Mouse (Mus musculus): ENCODE measurements at regions not wholly inside any gene's neighbourhood (a gene's known extent, or its start where the extent isn't known, plus 50 kb on each side); places are given as distances from the start of the nearest gene placed in this dataset.

DNA sequence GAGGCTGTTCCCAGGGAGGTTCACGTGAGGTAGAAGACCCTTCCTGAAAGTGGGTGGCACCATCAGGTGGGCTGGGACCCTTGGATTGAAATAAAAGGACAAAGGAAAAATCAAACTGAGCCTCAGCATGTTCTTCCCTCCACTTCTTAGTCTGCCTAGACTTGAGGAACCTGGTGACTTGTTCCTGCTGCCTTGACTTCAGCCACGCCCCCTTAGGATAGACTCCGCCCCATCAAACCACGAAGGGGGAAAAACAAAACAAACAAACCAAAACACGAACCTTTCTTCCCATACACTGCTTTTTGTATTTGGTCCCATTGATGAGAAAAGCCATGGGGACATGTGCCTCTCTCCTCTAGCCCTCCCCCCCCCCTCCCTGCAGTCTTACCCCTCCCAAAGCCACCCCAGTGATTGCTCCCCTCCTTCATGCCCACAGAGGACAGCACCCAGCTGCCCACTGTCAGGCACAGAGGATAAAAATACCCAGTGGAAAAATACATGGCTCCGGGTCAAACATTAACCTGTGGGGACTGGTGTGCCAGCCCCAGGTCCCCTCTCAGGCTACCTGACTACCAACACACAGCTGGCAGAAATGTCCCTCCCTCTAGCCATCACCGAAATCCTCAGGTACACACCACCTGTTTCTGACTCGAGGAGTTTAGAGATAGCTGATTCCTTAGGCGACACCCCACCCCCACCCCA lies 148.0 kb downstream of the Vegfa start:
- 74% methylated on average over 9 of the region's 9 CpGs for WGBS
- Histone ChIP-seq H3K4me2 (no peak overlapping the region), H3K36me3 (no peaks in the 10 kb centered on the region), H3K27ac (replicated peaks) (no peak overlapping the region), H3K9me3 (no peaks in the 10 kb centered on the region), H3K4me3 (no peak overlapping the region), H3K4me1 (replicated peaks) (peaks cover 17% of the 10 kb centered on the region), H3K27me3 (0 out of 2 replicates have a peak, but pooled peaks cover 4% of the 10 kb centered on the region), H3K9ac (no peak overlapping the region)
- no peak for ATAC-seq (ENCODE audit: low read depth)

DNA sequence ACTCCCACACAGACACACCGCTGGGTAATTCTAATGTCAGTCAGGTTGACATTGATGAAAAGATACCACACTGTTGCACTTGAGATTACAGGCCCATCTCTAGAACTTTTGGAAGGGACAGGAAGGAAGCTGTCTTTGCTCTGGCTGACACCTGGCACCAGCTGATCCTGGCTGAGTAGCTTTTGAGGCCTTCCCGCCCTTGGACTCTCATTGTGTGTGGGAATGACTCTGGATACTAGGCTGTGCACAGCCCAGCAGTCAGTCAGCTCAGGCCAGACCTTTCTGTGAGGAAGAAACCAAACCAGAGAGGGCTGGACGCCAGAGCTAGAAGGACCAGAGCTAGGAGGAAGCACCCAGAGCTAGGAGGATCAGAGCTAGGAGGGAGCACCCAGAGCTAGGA lies 149.0 kb upstream of the 1600014C23Rik start:
- Histone ChIP-seq H3K4me2 (no peak overlapping the region), H3K36me3 (no peaks in the 10 kb centered on the region), H3K9me3 (no peaks in the 10 kb centered on the region), H3K4me1 (replicated peaks) (peaks cover 18% of the 10 kb centered on the region), H3K27ac (replicated peaks) (no peak overlapping the region), H3K27me3 (0 out of 2 replicates have a peak, but pooled peaks cover 4% of the 10 kb centered on the region), H3K9ac (no peak overlapping the region), H3K4me3 (no peak overlapping the region)
- ATAC-seq (ENCODE audit: low read depth), result no peak
- WGBS, result 78% methylated on average over 3 of the region's 3 CpGs

DNA sequence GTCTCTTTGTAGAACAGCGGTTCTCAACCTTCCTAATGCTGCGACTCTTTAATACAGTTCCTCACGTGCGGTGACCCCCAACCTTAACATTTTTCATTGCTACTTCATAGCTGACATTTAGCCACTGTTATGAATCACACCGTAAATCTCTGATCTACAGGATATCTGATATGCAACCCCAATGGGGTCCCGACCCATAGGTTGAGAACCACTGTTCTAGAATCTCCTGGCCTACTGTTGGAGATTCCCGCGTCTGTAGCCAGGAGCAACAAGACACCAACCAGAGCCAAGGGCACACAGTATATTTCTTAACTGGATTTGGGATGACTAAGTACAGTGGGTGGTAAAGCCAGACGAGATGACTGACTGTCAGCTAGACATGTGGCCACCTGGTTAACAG lies 147.6 kb upstream of the 1600014C23Rik start:
- H3K36me3 ChIP-seq, result no peaks in the 10 kb centered on the region
- H3K27me3 ChIP-seq, result 0 out of 2 replicates have a peak, but pooled peaks cover 4% of the 10 kb centered on the region
- no peaks in the 10 kb centered on the region for H3K9me3 ChIP-seq
- H3K9ac ChIP-seq, result no peak overlapping the region
- no peak overlapping the region for H3K4me3 ChIP-seq
- no peak overlapping the region for H3K4me2 ChIP-seq
- ATAC-seq (ENCODE audit: low read depth), result no peak
- H3K27ac ChIP-seq (replicated peaks), result no peak overlapping the region
- WGBS, result 90% methylated on average over 9 of the region's 9 CpGs
- H3K4me1 ChIP-seq (replicated peaks), result peaks cover 13% of the 10 kb centered on the region

DNA sequence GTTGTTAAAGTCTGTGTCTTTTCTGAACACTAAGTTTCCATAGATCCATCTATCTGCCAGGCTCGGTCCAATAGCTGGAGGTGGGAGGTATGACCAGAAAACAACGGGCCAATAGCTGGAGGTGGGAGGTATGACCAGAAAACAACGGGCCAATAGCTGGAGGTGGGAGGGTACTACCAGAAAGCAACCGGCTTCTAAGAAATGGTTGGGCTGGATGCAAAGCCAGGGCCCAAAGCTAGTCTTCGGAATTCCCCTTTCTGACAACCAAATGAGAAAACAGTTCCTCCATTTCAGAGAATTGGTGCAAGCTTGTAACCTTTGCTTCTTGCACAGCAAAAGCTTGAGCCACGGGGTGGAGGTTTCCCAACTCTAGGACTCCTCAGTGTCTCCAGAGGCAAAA lies 147.1 kb upstream of the 1600014C23Rik start:
- Histone ChIP-seq H3K4me2 (no peak overlapping the region), H3K27ac (replicated peaks) (no peak overlapping the region), H3K36me3 (no peaks in the 10 kb centered on the region), H3K4me3 (no peak overlapping the region), H3K9ac (no peak overlapping the region), H3K4me1 (replicated peaks) (peaks cover 9% of the 10 kb centered on the region), H3K9me3 (no peaks in the 10 kb centered on the region), H3K27me3 (0 out of 2 replicates have a peak, but pooled peaks cover 7% of the 10 kb centered on the region)
- ATAC-seq (ENCODE audit: low read depth), result no peak
- WGBS, result 88% methylated on average over 6 of the region's 6 CpGs

DNA sequence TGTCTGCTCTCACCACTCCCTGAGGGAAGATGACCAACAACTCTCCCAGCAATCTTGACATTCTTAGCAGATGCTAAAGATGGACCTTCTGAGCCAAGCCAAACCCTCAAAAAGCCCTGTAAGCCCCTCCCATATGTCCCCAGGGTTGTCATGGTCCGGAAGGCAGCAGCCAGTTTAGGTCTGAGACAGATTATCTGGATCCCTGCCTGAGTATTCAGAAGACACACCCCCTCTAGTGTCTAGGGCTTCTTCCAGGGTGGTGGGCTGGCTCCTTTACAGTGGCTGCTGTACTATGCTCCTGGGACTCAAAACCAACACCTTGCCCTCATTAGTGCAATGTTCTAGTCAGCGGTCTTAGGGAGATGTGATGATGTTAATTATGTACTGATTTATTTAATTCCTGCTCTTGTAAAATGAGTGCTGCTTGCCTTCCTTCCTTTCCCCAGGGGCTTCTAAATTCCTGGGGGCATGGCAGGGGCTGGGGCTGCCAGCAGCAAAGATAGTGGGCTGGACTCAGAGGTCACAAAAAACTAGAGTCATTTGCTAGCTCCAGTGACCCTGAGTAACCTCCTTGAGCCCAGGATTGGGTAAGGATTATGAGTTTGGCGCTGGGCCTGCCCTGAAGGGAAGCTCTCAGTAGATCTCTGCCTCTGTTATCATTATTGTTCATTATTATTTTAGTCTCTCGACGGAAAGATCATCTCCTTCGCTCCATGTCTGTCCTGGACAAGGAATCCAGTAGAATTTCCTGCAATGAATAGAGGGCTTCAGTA lies 146.0 kb upstream of the 1600014C23Rik start:
- no peak overlapping the region for H3K4me3 ChIP-seq
- no peak overlapping the region for H3K27ac ChIP-seq (replicated peaks)
- ATAC-seq (ENCODE audit: low read depth), result no peak
- H3K27me3 ChIP-seq, result peaks cover 6% of the 10 kb centered on the region; the same call in 1 of the 2 replicates
- WGBS, result 64% methylated on average over 6 of the region's 6 CpGs
- H3K36me3 ChIP-seq, result no peaks in the 10 kb centered on the region
- H3K4me2 ChIP-seq, result no peak overlapping the region
- no peaks in the 10 kb centered on the region for H3K9me3 ChIP-seq
- no peak overlapping the region for H3K9ac ChIP-seq
- peaks cover 9% of the 10 kb centered on the region for H3K4me1 ChIP-seq (replicated peaks)

DNA sequence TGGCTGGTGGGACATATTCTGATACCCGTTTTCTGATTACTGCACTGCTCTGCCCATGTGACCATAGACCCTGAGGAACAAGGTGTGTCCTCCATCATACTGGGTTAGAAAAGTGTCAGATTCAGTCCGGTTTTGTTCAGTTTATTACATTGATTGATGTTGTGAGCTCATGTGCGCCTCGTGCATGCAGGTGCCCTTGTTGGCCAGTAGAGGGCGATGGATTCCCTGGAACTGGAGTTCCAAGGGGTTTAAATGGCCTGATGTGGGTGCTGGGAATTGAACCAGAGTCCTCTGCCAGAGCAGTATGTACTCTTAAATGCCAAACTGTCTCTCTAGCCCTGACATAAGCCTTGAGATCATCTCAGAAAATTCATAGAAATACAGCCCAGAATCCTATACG lies 144.8 kb upstream of the 1600014C23Rik start:
- Histone ChIP-seq H3K27ac (replicated peaks) (no peak overlapping the region), H3K4me3 (no peak overlapping the region), H3K9me3 (no peaks in the 10 kb centered on the region), H3K9ac (no peak overlapping the region), H3K36me3 (no peaks in the 10 kb centered on the region), H3K4me2 (no peak overlapping the region), H3K27me3 (peaks cover 6% of the 10 kb centered on the region; the same call in 1 of the 2 replicates), H3K4me1 (replicated peaks) (peaks cover 22% of the 10 kb centered on the region)
- no peak for ATAC-seq (ENCODE audit: low read depth)
- 88% methylated on average over 6 of the region's 6 CpGs for WGBS

DNA sequence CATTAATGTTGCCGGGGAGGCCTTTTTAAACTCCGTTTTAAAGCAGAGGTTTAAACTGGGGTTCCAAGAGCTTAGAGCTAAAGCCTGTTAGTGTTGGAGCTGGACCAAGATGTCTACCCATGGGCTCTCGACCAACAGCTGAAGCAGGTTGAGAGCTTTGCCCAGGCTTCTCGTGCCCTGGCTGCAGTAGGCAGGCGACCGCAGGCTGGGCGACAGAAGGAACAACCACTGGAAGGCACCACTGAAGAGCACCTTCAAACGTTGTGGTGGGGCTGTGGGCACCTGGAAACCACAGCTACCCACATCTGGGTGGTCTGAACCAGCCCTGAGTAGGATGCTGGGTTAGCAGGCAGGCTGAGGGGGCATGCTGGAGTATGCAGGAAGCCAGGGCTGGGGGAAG lies 141.7 kb upstream of the 1600014C23Rik start:
- Histone ChIP-seq H3K36me3 (no peaks in the 10 kb centered on the region), H3K4me1 (replicated peaks) (peaks cover 36% of the 10 kb centered on the region), H3K9ac (no peak overlapping the region), H3K9me3 (no peaks in the 10 kb centered on the region), H3K27me3 (peaks cover 29% of the 10 kb centered on the region), H3K27ac (replicated peaks) (no peak overlapping the region), H3K4me2 (no peak overlapping the region), H3K4me3 (no peak overlapping the region)
- no peak for ATAC-seq (ENCODE audit: low read depth)
- whole genome bisulfite sequencing, result 91% methylated on average over 8 of the region's 8 CpGs

DNA sequence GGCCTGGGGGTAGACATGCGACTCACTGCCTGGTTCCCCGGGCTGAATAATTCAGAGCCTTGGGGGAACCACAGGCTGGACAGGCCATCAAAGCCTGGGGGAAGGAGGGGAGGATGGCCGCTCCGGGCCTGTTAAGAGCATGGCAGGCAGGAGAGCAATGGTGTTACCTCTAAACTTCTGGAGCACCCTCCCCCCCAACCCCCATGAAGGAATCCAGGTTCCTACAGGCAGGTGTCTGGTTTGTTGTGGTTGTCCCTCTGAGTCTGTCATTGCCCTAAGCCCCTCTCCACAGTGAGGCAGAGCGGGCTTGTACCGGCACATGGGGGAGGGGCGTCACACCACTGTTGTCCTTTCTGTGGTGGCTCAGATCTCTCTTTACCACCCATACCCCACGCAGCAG lies 140.4 kb upstream of the 1600014C23Rik start:
- no peaks in the 10 kb centered on the region for H3K9me3 ChIP-seq
- peak overlapping the region; percentile 52; the same call in 1 of the 2 replicates for H3K9ac ChIP-seq
- no peak overlapping the region for H3K4me3 ChIP-seq
- peaks cover 35% of the 10 kb centered on the region for H3K4me1 ChIP-seq (replicated peaks)
- peak overlapping the region; percentile 71 for H3K27ac ChIP-seq (replicated peaks)
- H3K27me3 ChIP-seq, result peaks cover 29% of the 10 kb centered on the region
- 16% methylated on average over 8 of the region's 8 CpGs for WGBS
- H3K36me3 ChIP-seq, result no peaks in the 10 kb centered on the region
- peak; percentile 38; the same call in 1 of the 2 replicates for ATAC-seq (ENCODE audit: low read depth)
- peak overlapping the region; percentile 42 for H3K4me2 ChIP-seq

DNA sequence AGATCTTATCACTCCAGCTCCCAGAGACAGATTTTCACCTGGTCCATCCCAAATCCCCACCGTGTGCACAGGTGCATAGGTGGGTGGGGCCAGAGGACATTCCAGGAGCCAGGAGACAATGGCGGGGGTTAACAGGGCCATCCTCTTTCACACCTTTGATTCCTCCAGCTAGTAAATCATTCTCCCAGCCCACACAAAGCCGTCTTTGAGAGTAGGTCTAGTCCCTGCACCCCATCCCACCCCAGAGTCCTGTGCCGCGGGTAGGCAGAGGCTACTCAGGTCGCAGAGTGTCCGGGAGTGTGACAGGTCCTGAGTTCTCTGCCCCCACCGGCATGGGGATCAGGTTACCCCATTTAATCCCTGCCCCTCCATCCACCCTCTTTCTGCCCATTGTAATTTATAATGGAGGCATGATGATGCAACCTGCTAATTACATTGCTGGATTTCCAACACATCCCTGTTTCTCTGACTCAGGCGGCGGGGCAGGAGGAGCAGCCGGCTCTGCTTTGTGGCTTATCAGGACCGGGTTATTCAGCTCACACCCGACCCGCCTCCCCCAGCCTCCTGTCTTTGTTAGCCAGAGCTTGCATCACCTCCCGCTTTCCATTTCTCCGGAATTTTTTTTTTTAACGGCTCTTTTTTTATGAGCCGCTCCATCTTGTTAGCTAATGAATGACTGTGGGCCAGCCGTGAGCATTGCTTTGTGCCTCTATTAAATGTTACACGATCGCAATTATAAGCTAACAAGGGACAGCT lies 139.7 kb upstream of the 1600014C23Rik start:
- WGBS, result 4% methylated on average over 21 of the region's 21 CpGs

DNA sequence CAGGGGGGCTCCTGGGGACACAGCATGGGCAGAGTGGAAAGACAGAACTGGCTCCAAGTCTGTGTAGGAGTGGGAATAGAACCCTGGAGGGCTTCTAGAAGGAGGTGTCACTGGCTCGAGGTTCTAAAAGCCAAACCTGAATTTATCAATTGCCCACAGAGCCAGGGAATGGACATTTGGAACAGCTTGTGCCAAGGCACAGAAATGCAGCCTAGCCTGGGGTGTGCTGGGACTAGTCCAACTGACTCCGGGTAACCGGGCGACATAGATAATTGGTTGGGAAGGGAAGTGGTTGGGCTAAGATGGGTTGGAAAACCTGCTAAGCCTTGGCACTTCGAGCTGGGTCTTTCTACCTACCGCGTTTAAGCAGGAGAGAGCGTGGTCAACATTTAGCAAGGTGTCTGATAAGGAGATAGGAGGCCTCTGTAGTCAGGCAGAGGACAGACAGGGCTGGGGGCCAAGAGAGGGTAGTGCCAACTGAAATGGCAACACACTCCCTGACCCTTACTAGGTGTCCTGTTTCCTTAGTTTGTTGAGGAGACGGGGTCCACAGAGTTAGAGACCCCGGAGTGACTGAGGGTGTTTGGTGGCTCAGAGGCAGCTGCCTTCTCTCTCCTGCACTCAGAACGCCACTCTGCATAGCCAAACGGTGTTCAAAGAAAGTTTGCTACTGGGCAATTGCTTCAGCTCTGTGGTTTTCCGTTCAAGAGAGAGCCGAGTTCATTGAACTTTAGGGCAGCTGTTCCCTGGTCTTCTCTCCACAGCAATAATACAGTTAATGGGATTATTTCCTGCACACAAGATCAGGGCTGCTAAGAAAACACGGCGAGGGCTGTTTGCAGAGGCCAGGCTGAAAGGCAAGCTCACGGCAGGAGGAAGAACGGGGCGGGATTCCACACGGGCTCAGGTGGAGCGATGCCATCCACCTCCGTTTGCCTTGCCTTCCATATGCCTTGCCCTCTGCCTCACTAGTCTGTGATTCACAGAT lies 138.3 kb upstream of the 1600014C23Rik start:
- Histone ChIP-seq H3K4me2 (no peak overlapping the region), H3K27ac (replicated peaks) (0 out of 2 replicates have a peak overlapping the region, but pooled peaks have one; percentile 23), H3K9me3 (no peaks in the 10 kb centered on the region), H3K4me1 (replicated peaks) (peaks cover 43% of the 10 kb centered on the region), H3K4me3 (no peak overlapping the region), H3K27me3 (peaks cover 29% of the 10 kb centered on the region), H3K36me3 (no peaks in the 10 kb centered on the region), H3K9ac (no peak overlapping the region)
- no peak for ATAC-seq (ENCODE audit: low read depth)
- 48% methylated on average over 22 of the region's 22 CpGs for WGBS

More for the DNA sequence above, 139.7 kb upstream of the 1600014C23Rik start:
- Histone ChIP-seq H3K4me3 (no peak overlapping the region), H3K9ac (peak overlapping the region; percentile 52), H3K36me3 (no peaks in the 10 kb centered on the region), H3K4me1 (replicated peaks) (peaks cover 36% of the 10 kb centered on the region), H3K27me3 (peaks cover 29% of the 10 kb centered on the region), H3K27ac (replicated peaks) (peak overlapping the region; percentile 71), H3K4me2 (peak overlapping the region; percentile 42), H3K9me3 (no peaks in the 10 kb centered on the region)
- peak; percentile 78 for ATAC-seq (ENCODE audit: low read depth)

DNA sequence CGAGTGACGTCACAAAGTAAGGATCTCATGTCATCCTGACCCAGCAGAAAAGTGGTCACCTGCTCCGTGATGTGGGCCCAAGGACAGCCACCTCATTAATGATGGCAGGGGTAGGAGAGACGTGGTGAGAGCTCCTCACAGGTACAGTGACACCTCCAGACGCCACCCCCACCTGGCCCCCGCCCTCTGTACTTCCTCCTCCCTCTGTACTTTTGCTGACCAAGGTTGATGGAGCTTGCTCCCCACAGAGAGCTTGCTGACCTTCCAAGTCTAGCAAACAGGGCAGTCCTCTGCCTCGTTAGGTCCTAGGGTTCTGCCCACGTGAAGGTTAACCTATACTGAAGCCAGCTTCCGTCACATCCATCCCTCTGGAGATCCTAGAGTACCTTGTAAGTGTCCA lies 137.4 kb upstream of the 1600014C23Rik start:
- 84% methylated on average over 9 of the region's 9 CpGs for WGBS
- ATAC-seq (ENCODE audit: low read depth), result no peak
- Histone ChIP-seq H3K4me2 (no peak overlapping the region), H3K27me3 (peaks cover 28% of the 10 kb centered on the region), H3K9ac (no peak overlapping the region), H3K36me3 (no peaks in the 10 kb centered on the region), H3K4me1 (replicated peaks) (peaks cover 52% of the 10 kb centered on the region), H3K9me3 (no peaks in the 10 kb centered on the region), H3K4me3 (no peak overlapping the region), H3K27ac (replicated peaks) (no peak overlapping the region)
